In genomic region chr14:118009541-118009940, GRCm38 (mm10) we compare ENCODE assay signal across 23 mouse cellular contexts. TPM values are rescaled to one million over a fixed set of nuclear protein-coding genes. Genes with fewer than 3 reads are reported as not detected.
DNase-seq lines count a peak whose midpoint lies in the region; ATAC-seq lines count a peak whose summit lies in the region.
"Had no signal": no experiment of that assay in that cellular context is flagged by ENCODE, and none has a peak within 500 bp of the region (broad histone marks: within the 10 kb centered on the region; RNA-seq: fewer than 3 reads in every experiment).

No protein-coding gene starts in this region.

- no peak overlapping the region for H3K4me3 ChIP-seq in midbrain, embryonic 10.5 days
- no peak overlapping the region for H3K4me3 ChIP-seq in midbrain, embryonic 11.5 days (ENCODE audit: low read depth, low read length)
- H3K4me3 ChIP-seq: embryonic facial prominence, embryonic 13.5 days; embryonic facial prominence, embryonic 15.5 days; erythroblast, embryonic 14.5 days; forebrain, embryonic 10.5 days; forebrain, embryonic 12.5 days had no signal

- no peak overlapping the region for H3K9ac ChIP-seq in midbrain, embryonic 11.5 days (ENCODE audit: low read length)
- H3K9ac ChIP-seq: embryonic facial prominence, embryonic 13.5 days; embryonic facial prominence, embryonic 15.5 days; forebrain, embryonic 12.5 days had no signal

- H3K4me1 ChIP-seq in midbrain, embryonic 10.5 days = no peaks in the 10 kb centered on the region
- no peaks in the 10 kb centered on the region for H3K4me1 ChIP-seq in midbrain, embryonic 11.5 days (ENCODE audit: control insufficient read depth, insufficient read depth, low read length)
- H3K4me1 ChIP-seq: embryonic facial prominence, embryonic 13.5 days; embryonic facial prominence, embryonic 15.5 days; forebrain, embryonic 10.5 days; forebrain, embryonic 12.5 days had no signal

- intact Hi-C loops in left cerebral cortex, postnatal 4 days (cut with DNase I) = loop anchor here (10.0 kb wide), 1 partner anchor 125 kb away; the partner anchor contains the start of genes Gpr180 and Tgds

- H3K27ac ChIP-seq in midbrain, embryonic 10.5 days (replicated peaks) = 0 out of 2 replicates have a peak overlapping the region, but pooled peaks have one; percentile 25
- no peak overlapping the region for H3K27ac ChIP-seq in midbrain, embryonic 11.5 days (ENCODE audit: low read depth, low read length)
- H3K27ac ChIP-seq: embryonic facial prominence, embryonic 13.5 days; embryonic facial prominence, embryonic 15.5 days; forebrain, embryonic 10.5 days; forebrain, embryonic 12.5 days had no signal

- 0 out of 2 replicates have a peak, but pooled peaks cover 7% of the 10 kb centered on the region for H3K27me3 ChIP-seq in midbrain, embryonic 10.5 days (ENCODE audit: low read depth, poor library complexity, severe bottlenecking)
- H3K27me3 ChIP-seq in midbrain, embryonic 11.5 days (ENCODE audit: control insufficient read depth, insufficient read depth, low read length) = no peaks in the 10 kb centered on the region
- H3K27me3 ChIP-seq: embryonic facial prominence, embryonic 13.5 days had no signal

- H3K36me3 ChIP-seq in midbrain, embryonic 10.5 days = no peaks in the 10 kb centered on the region
- H3K36me3 ChIP-seq in midbrain, embryonic 11.5 days (ENCODE audit: control insufficient read depth, insufficient read depth, low read length) = no peaks in the 10 kb centered on the region
- H3K36me3 ChIP-seq: embryonic facial prominence, embryonic 13.5 days; embryonic facial prominence, embryonic 15.5 days; forebrain, embryonic 10.5 days; forebrain, embryonic 12.5 days had no signal

- no peaks in the 10 kb centered on the region for H3K9me3 ChIP-seq in midbrain, embryonic 10.5 days (replicated peaks)
- H3K9me3 ChIP-seq in midbrain, embryonic 11.5 days (ENCODE audit: control insufficient read depth, low read length) = no peaks in the 10 kb centered on the region
- H3K9me3 ChIP-seq: embryonic facial prominence, embryonic 13.5 days; embryonic facial prominence, embryonic 15.5 days; forebrain, embryonic 10.5 days; forebrain, embryonic 12.5 days had no signal

- peak; percentile 21 to 27 for DNase-seq in cerebellum, postnatal 14 days
- no peak for DNase-seq in cerebellum, postnatal 36 days
- DNase-seq in left cerebral cortex, postnatal 4 days = peak; percentile 3
- no peak for DNase-seq in left cerebral cortex, adult 18-20 months (ENCODE audit: low spot score in 2 of 2)
- DNase-seq in midbrain, embryonic 10.5 days (ENCODE audit: low spot score) = no peak
- DNase-seq in midbrain, embryonic 11.5 days (ENCODE audit: low spot score, missing footprints) = no peak
- DNase-seq in urinary bladder, postnatal 14 days (ENCODE audit: low spot score) = peak; percentile 6
- no peak for DNase-seq in urinary bladder, adult 2 months (ENCODE audit: low spot score)
- DNase-seq: adrenal gland, adult 2 months; adrenal gland, postnatal 10 days; adrenal gland, postnatal 25 days; cerebellum, adult 11 months; cerebellum, adult 18-20 months; cerebellum, adult 9-10 months; cerebellum, postnatal 25 days; embryo, embryonic 11 days had no signal

- H3K4me2 ChIP-seq in midbrain, embryonic 11.5 days = no peak overlapping the region
- H3K4me2 ChIP-seq: embryonic facial prominence, embryonic 13.5 days; embryonic facial prominence, embryonic 15.5 days; forebrain, embryonic 12.5 days had no signal

- no peak for ATAC-seq in midbrain, embryonic 11.5 days (ENCODE audit: low FRiP score)
- ATAC-seq: forebrain, embryonic 14.5 days; forebrain, embryonic 16.5 days had no signal

- 85% methylated on average over 9 of the region's 9 CpGs for WGBS in midbrain, embryonic 10.5 days
- WGBS in midbrain, embryonic 11.5 days = 83% methylated on average over 9 of the region's 9 CpGs

RNA-seq across cellular contexts. Expression of gene Dct, which starts 42.5 kb away (rescaled TPM):
- total RNA-seq in left cerebral cortex, postnatal 4 days (2021) = 1 to 10 TPM in 1 of 2 experiments, not detected in 1; 1.1 TPM
- under 1 TPM; 0.26 to 0.70 TPM for total RNA-seq in left cerebral cortex, adult 18-20 months (2021)
- polyA plus RNA-seq in midbrain, embryonic 10.5 days (2016; fragmentation: Nextera tagmentation; extraction: Ambion mirVana) = 3.5 TPM in 2 replicates
- 2.1 and 2.5 TPM in 2 replicates for polyA plus RNA-seq in midbrain, embryonic 11.5 days (2014; fragmentation: Nextera tagmentation; extraction: Ambion mirVana)
- 0.62 and 0.72 TPM in 2 replicates for polyA plus RNA-seq in urinary bladder, adult 2 months (2012; rRNA removed)
- total RNA-seq: adrenal gland, postnatal 10 days had no signal
- polyA plus RNA-seq: erythroblast, embryonic 14.5 days had no signal

Comparison
In these comparisons a context has a peak if more than half of its experiments do, and no peak if none do; other contexts are left out.
1. DNase-seq: peak in cerebellum, postnatal 14 days (2 of 2), left cerebral cortex, postnatal 4 days (single experiment) and urinary bladder, postnatal 14 days (single experiment); none in cerebellum, postnatal 36 days (0 of 2), left cerebral cortex, adult 18-20 months (0 of 2), midbrain, embryonic 10.5 days (single experiment), midbrain, embryonic 11.5 days (single experiment) and urinary bladder, adult 2 months (single experiment).